Mouse (Mus musculus) heart, postnatal 10 days (tissue): ENCODE results near the gene 1810013L24Rik. TPM values are rescaled to one million over a fixed set of nuclear protein-coding genes. Genes with fewer than 3 reads are reported as not detected.
A peak's percentile ranks its signal among the peaks of the same experiment; 100 is the strongest.

Experiments
- DNase-seq, 2 experiments: peaks; one replicate each; pipeline ENCODE4 v3.0.0; 2021
- intact Hi-C: fragments of 180-260 bp; cut with DNase I; formaldehyde crosslinking; loops from one replicate; pipeline ENCODE4 v1.15.1; 2025
- total RNA-seq, 2 experiments: library from RNA; stranded (reverse); gene quantifications; 2 replicates each; pipeline ENCODE4 v1.2.3; 2021

1810013L24Rik gene
- total RNA-seq, 2 experiments from 2014 or later = 118 TPM

- intact Hi-C loops = loop anchor here (2.0 to 5.0 kb wide), 2 partner anchors 32 to 94 kb away; no protein-coding TSS in a partner anchor
- peak; percentile 44 to 53 for DNase-seq
Observed at GRCm38 (mm10) chr16:8831241-8831640, 1.3 kb downstream of the 1810013L24Rik start.

- DNase-seq = no peak
- intact Hi-C loops = no loop called here
Observed at GRCm38 (mm10) chr16:8836876-8837275, 7.0 kb downstream of the 1810013L24Rik start.

GRCm38 (mm10) chr16:8837595-8837994 lies 7.7 kb downstream of the 1810013L24Rik start:
- no peak for DNase-seq
- intact Hi-C loops = no loop called here

- no peak for DNase-seq
- intact Hi-C loops = no loop called here
Observed at GRCm38 (mm10) chr16:8838921-8839320, 9.0 kb downstream of the 1810013L24Rik start.

- no peak for DNase-seq
- intact Hi-C loops = no loop called here
Observed at GRCm38 (mm10) chr16:8840557-8840956, 10.7 kb downstream of the 1810013L24Rik start.

GRCm38 (mm10) chr16:8842962-8843361 lies 13.1 kb downstream of the 1810013L24Rik start:
- intact Hi-C loops = no loop called here
- DNase-seq = no peak

GRCm38 (mm10) chr16:8843580-8844175 lies 13.8 kb downstream of the 1810013L24Rik start:
- no peak for DNase-seq
- intact Hi-C loops = no loop called here

- no peak for DNase-seq
- intact Hi-C loops = no loop called here
Observed at GRCm38 (mm10) chr16:8845986-8846385, 16.1 kb downstream of the 1810013L24Rik start.

- intact Hi-C loops = no loop called here
- DNase-seq = no peak
Observed at GRCm38 (mm10) chr16:8848309-8849068, 18.6 kb downstream of the 1810013L24Rik start.

GRCm38 (mm10) chr16:8849929-8850328 lies 20.0 kb downstream of the 1810013L24Rik start:
- DNase-seq = no peak
- intact Hi-C loops = no loop called here

- DNase-seq = no peak
- intact Hi-C loops = no loop called here
Observed at GRCm38 (mm10) chr16:8855143-8855542, 25.2 kb downstream of the 1810013L24Rik start.

- intact Hi-C loops = no loop called here
- no peak for DNase-seq
Observed at GRCm38 (mm10) chr16:8856820-8857219, 26.9 kb downstream of the 1810013L24Rik start.

- intact Hi-C loops = loop anchor here (2.0 to 10.0 kb wide), 2 partner anchors 32 to 448 kb away; partner anchors contain the start of gene 1810013L24Rik
- peak; percentile 27 to 32 for DNase-seq
Observed at GRCm38 (mm10) chr16:8862336-8862987, 32.6 kb downstream of the 1810013L24Rik start.

- intact Hi-C loops = loop anchor here (10.0 kb wide), 1 partner anchor 449 kb away; no protein-coding TSS in a partner anchor
Observed at GRCm38 (mm10) chr16:8864223-8864631, 34.3 kb downstream of the 1810013L24Rik start.

GRCm38 (mm10) chr16:8867406-8867955 lies 37.6 kb downstream of the 1810013L24Rik start:
- intact Hi-C loops = loop anchor here (5.0 to 10.0 kb wide), 2 partner anchors 375 to 453 kb away; no protein-coding TSS in a partner anchor

More at GRCm38 (mm10) chr16:8864223-8864631, 34.3 kb downstream of the 1810013L24Rik start:
- peak; percentile 48 to 62 for DNase-seq

GRCm38 (mm10) chr16:8868506-8868905 lies 38.6 kb downstream of the 1810013L24Rik start:
- DNase-seq = no peak
- intact Hi-C loops = loop anchor here (5.0 to 10.0 kb wide), 2 partner anchors 376 to 454 kb away; no protein-coding TSS in a partner anchor

More at GRCm38 (mm10) chr16:8867406-8867955, 37.6 kb downstream of the 1810013L24Rik start:
- no peak for DNase-seq

GRCm38 (mm10) chr16:8869715-8870114 lies 39.8 kb downstream of the 1810013L24Rik start:
- intact Hi-C loops = loop anchor here (1.0 to 10.0 kb wide), 4 partner anchors 62 to 455 kb away; no protein-coding TSS in a partner anchor
- peak; percentile 73 to 83 for DNase-seq

- no peak for DNase-seq
- intact Hi-C loops = no loop called here
Observed at GRCm38 (mm10) chr16:8871376-8871775, 41.5 kb downstream of the 1810013L24Rik start.

- intact Hi-C loops = no loop called here
- DNase-seq = no peak
Observed at GRCm38 (mm10) chr16:8872019-8872418, 42.1 kb downstream of the 1810013L24Rik start.

GRCm38 (mm10) chr16:8872486-8872885 lies 42.6 kb downstream of the 1810013L24Rik start:
- DNase-seq = no peak
- intact Hi-C loops = no loop called here

- DNase-seq = no peak
- intact Hi-C loops = no loop called here
Observed at GRCm38 (mm10) chr16:8880076-8880475, 50.2 kb downstream of the 1810013L24Rik start.
